Mouse (Mus musculus) left cerebral cortex, postnatal 14 days (tissue): ENCODE measurements around the gene Mical2. TPM values are rescaled to one million over a fixed set of nuclear protein-coding genes. Genes with fewer than 3 reads are reported as not detected.

Experiments
- DNase-seq, 2 experiments: peaks; one replicate each; pipeline ENCODE4 v3.0.0; 2021 to 2022; ENCODE audit warnings: low spot score in 2 of 2, mixed read lengths in 1 of 2
- intact Hi-C: fragments of 180-260 bp; cut with DNase I; formaldehyde crosslinking; loops from one replicate; pipeline ENCODE4 v1.15.1; 2025
- total RNA-seq, 2 experiments: library from RNA; stranded (reverse); gene quantifications; 2 replicates each; pipeline ENCODE4 v1.2.3; 2021

Mical2 gene
- total RNA-seq, 2 experiments from 2014 or later: 497 to 557 TPM

GRCm38 (mm10) chr7:112458440-112458839 is 232.8 kb downstream of the Mical2 start:
- intact Hi-C loops: no loop called here
- DNase-seq: no peak

Other genes with a start within 250 kb of the Mical2 start
- gene Usp47, start 202.4 kb upstream of the Mical2 start, total RNA-seq: 10 to 100 TPM; 62.9 to 64.3 TPM
- 100 to 1,000 TPM in 1 of 2 experiments, 10 to 100 TPM in 1; 97.1 to 119 TPM for gene Dkk3, start 66.8 kb upstream of the Mical2 start, total RNA-seq
- gene Parva, start 201.6 kb downstream of the Mical2 start, total RNA-seq: 10 to 100 TPM; 48.0 to 51.9 TPM